In genomic region chr17:12564481-12565000, GRCm38 (mm10) we compare ENCODE assay signal across 14 mouse cellular contexts. TPM values are rescaled to one million over a fixed set of nuclear protein-coding genes. Genes with fewer than 3 reads are reported as not detected.
"Had no signal": no experiment of that assay in that cellular context is flagged by ENCODE, and none has a peak within 500 bp of the region (broad histone marks: within the 10 kb centered on the region; RNA-seq: fewer than 3 reads in every experiment).

No protein-coding gene starts in this region.

RNA-seq across cellular contexts. Expression of gene Slc22a2, which starts 19.4 kb away (rescaled TPM):
- polyA plus RNA-seq: heart, embryonic 10.5 days; heart, embryonic 11.5 days; heart, embryonic 12.5 days; heart, embryonic 13.5 days; heart, embryonic 14.5 days; heart, embryonic 15.5 days; heart, embryonic 16.5 days; heart, postnatal 0 days; hindbrain, embryonic 10.5 days; hindbrain, embryonic 11.5 days; intestine, embryonic 15.5 days; intestine, embryonic 16.5 days; intestine, postnatal 0 days; large intestine, adult 2 months had no signal
